Mouse (Mus musculus): ENCODE measurements around the gene Sbf2.
"Not testable (repeated sequence)": the region's sequence is repeated elsewhere in the genome, so short reads cannot be mapped to it uniquely, and the experiment has no call there.

Sbf2 gene

GRCm38 (mm10) chr7:110614133-110615063 lies at the start of gene Sbf2:
Gene Sbf2 (minus strand): TSS chr7:110614922.
- DNase-seq (ENCODE audit: low spot score) = no peak

DNA sequence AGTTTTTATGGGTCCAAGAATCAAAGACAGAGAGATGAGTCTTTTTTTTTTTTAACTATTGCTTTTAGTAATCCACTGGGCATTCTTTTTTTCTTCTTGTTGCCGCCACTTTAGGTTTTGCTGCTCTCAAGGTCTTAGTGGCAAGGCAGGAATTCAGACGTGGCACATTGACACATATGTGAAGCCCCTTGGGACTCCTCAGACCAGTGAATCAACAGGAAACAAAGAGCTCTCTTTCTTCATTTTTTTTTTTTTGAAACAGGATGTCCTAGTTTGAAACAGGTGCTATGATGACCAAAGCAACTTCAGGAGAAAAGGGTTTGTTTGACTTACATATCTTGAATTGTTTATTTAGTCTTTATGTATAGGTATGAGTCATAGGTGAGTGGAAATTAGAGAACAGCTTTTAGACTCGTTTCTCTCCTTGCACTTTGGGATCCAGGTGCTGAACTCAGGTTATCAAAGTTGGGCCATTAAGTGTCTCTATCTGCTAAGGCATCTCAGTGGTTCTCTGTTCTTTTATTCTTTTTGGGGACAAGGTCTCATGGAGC lies 43.7 kb upstream of the Sbf2 start:
- DNase-seq (ENCODE audit: low spot score) = no peak

DNA sequence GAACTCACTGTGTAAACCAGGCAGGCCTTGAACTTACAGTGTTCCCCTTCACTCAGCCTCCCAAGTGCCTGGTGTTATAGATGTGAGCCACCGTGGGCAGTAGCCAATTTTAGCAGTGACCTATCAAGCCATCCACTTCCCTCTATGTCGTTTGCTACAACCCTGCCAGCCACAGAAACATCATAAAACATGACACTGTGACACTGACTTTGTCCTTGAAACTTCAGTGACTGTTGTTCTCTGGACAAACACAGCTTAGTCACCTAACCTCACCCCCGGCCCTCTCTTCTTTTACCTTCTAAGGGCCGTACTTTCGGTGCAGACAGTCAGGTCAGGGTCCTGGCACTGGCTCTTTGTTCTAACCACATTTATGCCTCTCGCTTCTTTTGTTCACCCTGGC lies 41.2 kb upstream of the Sbf2 start:
- DNase-seq (ENCODE audit: low spot score) = no peak

GRCm38 (mm10) chr7:110655230-110655629 lies 40.5 kb upstream of the Sbf2 start:
- no peak for DNase-seq (ENCODE audit: low spot score)

DNA sequence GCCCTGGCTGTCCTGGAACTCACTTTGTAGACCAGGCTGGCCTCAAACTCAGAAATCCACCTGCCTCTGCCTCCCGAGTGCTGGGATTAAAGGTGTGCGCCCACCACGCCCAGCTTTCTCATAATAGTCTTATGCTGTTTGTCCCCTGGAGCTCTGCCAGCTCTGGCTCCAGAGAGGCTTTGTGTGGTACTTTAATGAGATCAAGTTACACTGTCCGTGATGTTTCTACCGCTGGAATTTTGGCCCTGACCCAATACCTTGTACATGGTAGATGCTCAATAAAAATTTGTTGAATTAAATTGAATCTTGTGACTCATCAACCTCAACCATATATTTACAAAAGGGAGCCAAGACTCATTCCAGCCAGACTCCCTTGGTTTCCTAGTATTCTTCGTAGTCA lies 36.4 kb upstream of the Sbf2 start:
- no peak for DNase-seq (ENCODE audit: low spot score)

- no peak for DNase-seq (ENCODE audit: low spot score)
Observed at GRCm38 (mm10) chr7:110650491-110650890, 35.8 kb upstream of the Sbf2 start.

GRCm38 (mm10) chr7:110649133-110649987 lies 34.6 kb upstream of the Sbf2 start:
- no peak for DNase-seq (ENCODE audit: low spot score)

DNA sequence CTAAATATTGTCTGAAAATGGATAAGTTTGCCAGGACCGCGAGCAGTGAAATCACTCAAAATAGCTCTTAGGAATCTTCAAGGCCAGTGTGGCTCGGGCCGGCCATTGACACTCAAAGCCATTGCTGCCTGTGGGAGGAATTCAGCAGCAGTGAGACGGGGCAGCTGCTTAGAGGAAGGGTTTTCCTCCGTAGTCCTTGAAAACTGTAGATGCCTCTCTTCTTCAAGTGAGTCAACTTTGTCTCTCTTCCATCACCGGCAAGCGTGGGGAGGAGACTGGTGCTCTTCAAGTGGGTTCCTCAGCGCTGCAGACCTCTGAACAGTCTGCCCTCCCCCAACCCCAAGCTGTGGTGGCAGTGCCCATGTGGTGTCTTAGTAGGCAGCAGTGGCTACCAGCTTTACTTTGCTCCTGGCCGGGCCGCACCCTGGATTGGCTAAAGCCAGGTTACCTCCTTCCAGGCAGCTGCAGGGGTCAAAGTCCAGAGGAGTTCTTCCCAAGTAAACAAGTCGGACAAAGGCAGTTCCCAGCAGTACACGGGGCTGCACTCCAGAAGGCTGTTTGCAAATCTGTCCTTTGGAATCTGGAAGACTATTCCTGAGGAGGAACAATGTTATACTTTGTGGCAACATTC lies 33.8 kb upstream of the Sbf2 start:
- no peak for DNase-seq (ENCODE audit: low spot score)

GRCm38 (mm10) chr7:110647559-110648454 lies 33.1 kb upstream of the Sbf2 start:
- DNase-seq (ENCODE audit: low spot score) = no peak

GRCm38 (mm10) chr7:110646611-110647407 lies 32.1 kb upstream of the Sbf2 start:
- DNase-seq (ENCODE audit: low spot score) = no peak

GRCm38 (mm10) chr7:110645859-110646258 lies 31.1 kb upstream of the Sbf2 start:
- no peak for DNase-seq (ENCODE audit: low spot score)

GRCm38 (mm10) chr7:110645311-110645710 lies 30.6 kb upstream of the Sbf2 start:
- DNase-seq (ENCODE audit: low spot score) = peak; percentile 21

GRCm38 (mm10) chr7:110639958-110640357 lies 25.2 kb upstream of the Sbf2 start:
- DNase-seq (ENCODE audit: low spot score) = not testable (repeated sequence)

- no peak for DNase-seq (ENCODE audit: low spot score)
Observed at GRCm38 (mm10) chr7:110639291-110639915, 24.7 kb upstream of the Sbf2 start.

DNA sequence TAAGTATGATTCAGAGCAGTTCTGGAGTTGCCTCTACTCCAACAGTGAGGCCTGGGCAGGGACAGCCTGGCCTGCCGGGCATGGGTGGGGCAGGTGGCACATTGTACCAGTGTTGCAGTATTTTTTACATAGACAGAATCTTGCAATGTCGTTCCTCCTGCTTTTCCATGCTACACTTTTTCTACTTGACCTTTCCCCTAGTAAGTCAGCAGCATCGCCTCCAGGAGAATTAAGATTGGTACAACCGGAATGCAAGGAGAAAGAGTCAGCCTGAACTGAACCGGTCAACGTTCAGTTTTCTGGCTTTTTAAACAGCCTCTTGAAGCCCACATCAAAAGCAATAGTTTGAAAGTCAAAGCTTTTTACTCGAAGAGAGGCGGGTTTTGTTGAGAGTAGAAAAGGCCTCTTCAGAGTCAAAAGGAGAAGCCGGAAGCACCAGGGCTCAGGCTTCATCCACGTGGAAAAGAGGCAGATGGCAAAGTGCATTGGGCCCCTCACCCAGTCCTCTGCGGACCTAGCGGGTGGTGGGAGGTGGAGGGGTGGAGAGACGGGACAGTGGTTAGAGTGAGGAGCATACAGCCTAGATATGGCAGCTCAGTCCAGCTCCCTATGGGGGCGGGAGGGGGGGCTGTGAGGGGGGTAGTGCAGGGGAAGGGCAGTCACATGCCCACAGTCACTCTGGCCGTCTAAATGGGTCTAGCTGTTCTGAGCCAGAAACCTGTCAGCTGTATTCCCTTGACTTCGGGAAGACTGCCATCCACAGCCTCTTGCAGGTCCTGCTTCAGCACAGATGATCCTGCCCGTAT lies 23.8 kb upstream of the Sbf2 start:
- DNase-seq (ENCODE audit: low spot score) = no peak

GRCm38 (mm10) chr7:110636559-110636958 lies 21.8 kb upstream of the Sbf2 start:
- no peak for DNase-seq (ENCODE audit: low spot score)

GRCm38 (mm10) chr7:110635929-110636328 lies 21.2 kb upstream of the Sbf2 start:
- no peak for DNase-seq (ENCODE audit: low spot score)

- DNase-seq (ENCODE audit: low spot score) = no peak
Observed at GRCm38 (mm10) chr7:110631136-110631888, 16.6 kb upstream of the Sbf2 start.

Measured in c-Kit-positive CD71-positive TER-119-positive erythroid progenitor cells, embryonic 14.5 days (primary cell).